Mouse (Mus musculus): ENCODE data around the gene Syk. TPM values are rescaled to one million over a fixed set of nuclear protein-coding genes. Genes with fewer than 3 reads are reported as not detected.

Syk gene
- polyA plus RNA-seq, 1 experiment from 2014 or later: 2.3 TPM

DNA sequence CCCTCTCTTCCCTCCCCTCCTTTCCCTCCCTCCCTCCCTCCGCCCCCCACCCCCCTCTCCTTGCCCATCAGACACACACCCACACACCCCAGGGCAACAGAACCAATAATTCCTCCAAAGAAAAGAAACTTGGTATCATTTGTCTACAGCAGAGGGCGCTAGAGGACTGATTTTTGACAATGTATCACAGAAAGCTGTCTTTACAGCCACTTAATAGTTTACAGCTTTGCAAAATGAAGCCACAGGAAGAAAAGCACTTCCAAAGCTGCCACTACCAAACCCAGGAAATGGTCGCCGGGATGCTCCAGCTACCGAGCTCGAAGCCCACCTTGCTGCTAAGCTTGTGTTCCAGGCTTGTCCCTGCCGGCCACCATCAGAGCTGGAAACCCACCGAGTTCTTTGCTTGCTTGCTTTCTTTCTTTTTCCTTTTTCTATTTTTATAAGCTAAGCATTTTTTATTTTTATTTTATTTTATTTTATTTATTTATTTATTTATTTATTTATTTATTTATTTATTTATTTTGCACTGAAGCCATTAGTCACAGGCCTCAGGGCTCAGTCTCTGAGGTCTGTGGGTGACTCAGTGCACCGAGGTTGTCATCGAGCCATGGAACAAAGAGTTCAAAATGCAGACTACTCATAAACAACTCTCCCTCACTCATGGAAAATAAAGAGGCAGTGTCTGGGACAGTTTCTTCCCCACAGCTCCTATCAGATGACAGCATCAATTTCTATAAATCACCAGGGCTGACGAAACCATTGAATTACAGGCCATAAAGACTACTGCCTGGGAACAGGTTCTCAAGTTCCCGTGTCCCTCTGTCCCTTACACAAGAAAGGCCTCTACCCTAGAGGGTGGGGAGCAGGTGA lies 68.6 kb downstream of the Syk start:
- 54% methylated on average over 11 of the region's 12 CpGs for WGBS
- H3K4me3 ChIP-seq: no peak overlapping the region

DNA sequence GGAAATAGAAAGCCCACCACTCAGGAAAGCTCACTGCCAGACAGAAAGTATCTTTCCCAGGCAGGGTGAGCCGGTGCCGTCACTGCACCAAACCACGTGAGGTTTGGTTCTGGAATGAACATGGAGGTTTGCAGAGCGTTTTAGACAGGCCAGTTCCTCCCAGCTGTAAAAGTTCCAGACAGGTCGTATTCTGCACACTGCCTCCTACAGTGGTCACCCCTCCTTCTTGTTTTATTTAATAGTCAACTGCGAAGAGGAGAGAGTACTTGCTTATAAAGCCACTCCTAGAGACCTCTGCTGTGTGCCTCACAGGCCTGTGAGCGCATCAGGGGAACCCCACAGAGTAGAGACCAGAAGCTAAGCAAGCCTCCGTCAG lies 69.3 kb downstream of the Syk start:
- Histone ChIP-seq H3K36me3 (replicated peaks) (no peaks in the 10 kb centered on the region), H3K4me3 (no peak overlapping the region), H3K27me3 (ENCODE audit: poor library complexity, severe bottlenecking) (peaks cover 14% of the 10 kb centered on the region), H3K27ac (no peak overlapping the region), H3K4me1 (peaks cover 4% of the 10 kb centered on the region; the same call in 1 of the 2 replicates), H3K9me3 (no peaks in the 10 kb centered on the region)
- 91% methylated on average over 8 of the region's 8 CpGs for whole genome bisulfite sequencing
- no peak for DNase-seq (ENCODE audit: extremely low spot score, low spot score)

More for the DNA sequence above, 68.6 kb downstream of the Syk start:
- Histone ChIP-seq H3K27me3 (ENCODE audit: poor library complexity, severe bottlenecking) (peaks cover 14% of the 10 kb centered on the region), H3K4me1 (peaks cover 5% of the 10 kb centered on the region), H3K27ac (no peak overlapping the region), H3K9me3 (no peaks in the 10 kb centered on the region), H3K36me3 (replicated peaks) (no peaks in the 10 kb centered on the region)
- no peak for DNase-seq (ENCODE audit: extremely low spot score, low spot score)

DNA sequence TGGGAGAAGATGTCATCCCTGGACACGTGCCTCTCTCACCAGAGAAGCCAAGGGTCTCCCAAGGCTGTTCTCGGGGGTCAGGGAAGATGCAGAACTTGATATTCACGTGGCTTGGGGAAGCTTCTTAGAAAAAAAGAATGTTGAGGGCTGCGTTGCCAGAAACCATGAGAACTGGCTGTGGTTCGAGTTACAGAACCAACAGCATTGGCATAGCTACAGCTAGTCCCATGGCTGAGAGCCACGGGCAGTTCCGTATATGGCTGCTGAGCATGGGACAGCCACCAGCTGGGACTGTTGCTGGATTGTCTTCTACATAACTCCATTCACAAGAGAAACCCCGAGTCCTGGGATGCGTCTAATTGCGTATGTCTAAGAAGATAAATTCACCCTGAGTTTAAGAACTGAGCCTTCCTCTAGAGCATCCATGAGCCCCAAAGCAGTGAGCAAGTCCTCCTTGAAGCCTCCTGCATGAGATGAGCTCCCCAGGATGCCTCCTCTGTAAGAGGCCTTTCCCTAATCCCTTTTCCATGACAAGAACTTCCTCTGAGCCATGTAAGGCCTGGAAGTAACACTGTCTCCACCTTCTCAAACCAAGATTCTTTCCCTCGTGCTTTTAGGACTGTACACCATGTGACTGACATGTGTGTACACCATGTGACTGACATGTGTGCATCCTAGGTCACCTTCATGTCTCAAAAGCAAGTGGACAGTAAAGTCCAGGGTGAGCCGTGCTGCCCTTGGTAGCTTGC lies 71.3 kb downstream of the Syk start:
- WGBS: 79% methylated on average over 12 of the region's 12 CpGs
- peaks cover 4% of the 10 kb centered on the region; the same call in 1 of the 2 replicates for H3K4me1 ChIP-seq
- H3K4me3 ChIP-seq: no peak overlapping the region
- H3K27ac ChIP-seq: no peak overlapping the region
- H3K36me3 ChIP-seq (replicated peaks): no peaks in the 10 kb centered on the region
- peaks cover 17% of the 10 kb centered on the region for H3K27me3 ChIP-seq (ENCODE audit: poor library complexity, severe bottlenecking)
- no peaks in the 10 kb centered on the region for H3K9me3 ChIP-seq
- DNase-seq (ENCODE audit: extremely low spot score, low spot score): no peak

DNA sequence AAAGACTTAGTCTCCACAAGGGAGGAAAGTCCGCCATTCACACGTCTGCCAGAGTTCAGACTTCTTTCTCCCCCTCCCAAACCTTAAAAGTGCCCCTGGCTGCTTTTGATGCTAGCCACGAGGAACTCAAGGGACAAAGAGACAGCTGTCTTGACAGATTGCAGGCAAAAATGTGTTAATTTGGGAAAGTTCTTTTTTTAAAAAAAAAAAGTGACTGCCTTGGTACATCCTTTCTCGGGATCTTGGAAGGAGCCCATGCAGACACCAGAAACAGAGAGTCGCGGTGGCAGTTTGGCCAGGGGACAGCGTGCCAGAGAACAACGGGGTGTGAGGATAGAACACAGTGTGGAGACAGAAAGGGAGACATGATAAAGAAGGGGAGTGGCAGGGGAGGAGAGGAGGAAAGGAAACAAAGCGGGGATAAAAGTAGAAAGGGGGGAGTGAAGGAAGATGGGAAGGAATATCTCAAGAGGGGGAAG lies 71.9 kb downstream of the Syk start:
- Histone ChIP-seq H3K4me3 (no peak overlapping the region), H3K27ac (no peak overlapping the region), H3K9me3 (no peaks in the 10 kb centered on the region), H3K36me3 (replicated peaks) (no peaks in the 10 kb centered on the region), H3K27me3 (ENCODE audit: poor library complexity, severe bottlenecking) (peaks cover 23% of the 10 kb centered on the region), H3K4me1 (peaks cover 4% of the 10 kb centered on the region)
- DNase-seq (ENCODE audit: extremely low spot score, low spot score): no peak
- 61% methylated on average over 9 of the region's 9 CpGs for whole genome bisulfite sequencing

DNA sequence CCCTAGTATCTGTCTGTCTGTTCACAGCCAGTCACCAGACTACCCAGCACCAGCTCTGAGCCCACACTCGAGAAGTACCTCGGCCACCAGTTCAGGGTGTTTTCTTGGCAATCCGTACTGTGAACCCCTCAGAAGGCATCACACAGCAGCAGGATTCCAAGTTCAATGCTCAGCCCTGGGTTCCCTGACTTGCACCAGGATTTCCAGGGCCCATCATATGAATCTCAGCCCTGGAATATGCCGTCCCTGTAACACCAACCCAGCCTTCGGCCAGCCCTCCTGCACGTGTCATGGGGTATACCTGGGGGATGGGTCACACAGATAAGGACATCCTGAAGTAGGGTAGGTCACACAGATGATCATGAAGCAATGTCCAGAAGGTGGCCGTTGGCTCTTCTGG lies 75.0 kb downstream of the Syk start:
- DNase-seq (ENCODE audit: extremely low spot score, low spot score): no peak
- Histone ChIP-seq H3K27ac (no peak overlapping the region), H3K4me3 (no peak overlapping the region), H3K9me3 (0 out of 2 replicates have a peak, but pooled peaks cover 2% of the 10 kb centered on the region), H3K36me3 (replicated peaks) (no peaks in the 10 kb centered on the region), H3K27me3 (ENCODE audit: poor library complexity, severe bottlenecking) (peaks cover 25% of the 10 kb centered on the region), H3K4me1 (peaks cover 4% of the 10 kb centered on the region)
- 91% methylated on average over 7 of the region's 7 CpGs for WGBS

DNA sequence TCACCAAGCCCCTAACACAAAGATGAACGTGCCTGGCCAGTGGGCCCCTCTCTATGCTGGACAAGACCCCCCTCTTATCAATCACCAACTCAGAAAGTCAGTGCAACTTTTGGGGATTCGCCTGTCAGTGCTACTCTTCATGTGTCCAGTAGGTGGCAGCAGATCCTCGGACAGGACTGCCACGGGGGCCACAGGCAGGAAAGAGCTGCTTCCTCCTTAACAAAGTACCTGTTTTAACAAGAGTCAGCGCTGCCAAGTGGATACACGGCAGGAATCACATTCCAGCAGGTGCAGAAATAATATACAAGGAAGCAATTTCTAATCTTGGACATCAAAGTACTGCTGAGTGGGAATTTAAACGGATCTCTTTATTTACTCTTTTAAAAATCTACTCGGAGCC lies 75.5 kb downstream of the Syk start:
- Histone ChIP-seq H3K9me3 (0 out of 2 replicates have a peak, but pooled peaks cover 3% of the 10 kb centered on the region), H3K27me3 (ENCODE audit: poor library complexity, severe bottlenecking) (peaks cover 25% of the 10 kb centered on the region), H3K4me3 (no peak overlapping the region), H3K36me3 (replicated peaks) (no peaks in the 10 kb centered on the region), H3K27ac (no peak overlapping the region), H3K4me1 (peaks cover 4% of the 10 kb centered on the region)
- peak; percentile 70 for DNase-seq (ENCODE audit: extremely low spot score, low spot score)
- WGBS: 15% methylated on average over 8 of the region's 8 CpGs

DNA sequence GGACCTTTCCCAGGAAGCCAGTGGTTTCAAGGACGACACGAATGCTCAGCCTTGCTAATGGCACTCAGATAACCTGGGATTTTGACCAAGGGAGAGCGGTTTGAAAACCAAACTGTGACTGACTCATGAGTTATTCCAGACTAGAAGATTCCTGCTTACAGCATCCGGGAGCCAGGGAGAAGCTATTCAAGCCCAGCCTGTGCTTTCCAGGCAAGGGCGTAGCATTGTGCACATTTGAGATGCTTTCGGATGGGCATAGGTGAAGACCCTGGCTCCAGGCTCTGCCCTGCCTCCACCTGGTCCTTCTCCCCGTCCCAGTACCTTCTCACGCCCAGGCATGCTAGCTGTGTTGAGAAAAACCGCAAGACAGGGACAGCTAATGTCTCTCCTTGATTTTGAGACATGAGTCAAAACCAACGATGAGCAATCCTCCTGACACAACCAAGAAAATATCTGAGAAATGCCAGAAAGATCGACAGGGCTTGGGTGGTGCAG lies 76.2 kb downstream of the Syk start:
- Histone ChIP-seq H3K27ac (no peak overlapping the region), H3K4me1 (peaks cover 4% of the 10 kb centered on the region), H3K36me3 (replicated peaks) (no peaks in the 10 kb centered on the region), H3K9me3 (0 out of 2 replicates have a peak, but pooled peaks cover 3% of the 10 kb centered on the region), H3K27me3 (ENCODE audit: poor library complexity, severe bottlenecking) (peaks cover 25% of the 10 kb centered on the region), H3K4me3 (no peak overlapping the region)
- DNase-seq (ENCODE audit: extremely low spot score, low spot score): no peak
- 88% methylated on average over 11 of the region's 11 CpGs for WGBS

DNA sequence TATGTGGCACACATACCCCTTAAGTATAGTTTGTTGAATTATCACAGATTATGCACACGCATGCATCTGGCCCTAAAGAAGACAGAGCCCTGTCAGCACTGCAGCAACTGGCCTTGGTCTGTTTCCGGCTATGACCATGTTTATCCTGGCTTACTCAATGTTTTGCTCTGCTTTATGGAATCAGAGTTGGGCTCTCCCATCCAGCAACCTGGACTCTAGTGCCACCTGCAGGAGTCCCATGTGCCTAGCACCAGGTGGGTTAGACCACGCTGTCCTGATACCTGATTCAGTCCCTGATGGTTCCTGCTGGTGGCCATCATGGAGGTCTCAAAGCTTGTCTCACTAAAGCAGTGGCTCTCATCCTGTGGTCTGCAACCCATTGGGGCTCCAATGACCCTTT lies 86.9 kb downstream of the Syk start:
- WGBS: 69% methylated on average over 3 of the region's 3 CpGs

DNA sequence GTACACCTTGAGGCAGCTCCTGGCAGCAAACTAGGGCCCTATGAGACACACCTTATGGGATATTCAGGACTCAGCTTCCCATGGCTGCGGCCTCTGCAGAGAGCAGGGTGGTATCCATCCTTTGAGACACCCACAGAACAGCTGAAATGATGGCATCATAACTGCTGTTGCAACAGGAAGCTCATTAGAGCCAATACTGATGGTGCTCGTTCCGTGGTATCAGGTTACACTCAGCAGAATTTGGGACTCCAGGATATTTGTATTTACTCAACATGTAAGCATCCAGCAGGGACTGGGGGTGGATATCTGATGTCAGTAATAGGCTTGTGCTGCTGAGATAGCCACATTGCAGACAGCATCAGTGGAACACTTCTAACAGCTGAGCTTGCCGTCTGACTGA lies 90.3 kb downstream of the Syk start:
- H3K4me1 ChIP-seq: peaks cover 9% of the 10 kb centered on the region
- H3K27me3 ChIP-seq (ENCODE audit: poor library complexity, severe bottlenecking): no peaks in the 10 kb centered on the region
- no peaks in the 10 kb centered on the region for H3K36me3 ChIP-seq (replicated peaks)
- H3K27ac ChIP-seq: no peak overlapping the region
- no peaks in the 10 kb centered on the region for H3K9me3 ChIP-seq
- DNase-seq (ENCODE audit: extremely low spot score, low spot score): no peak
- WGBS: 80% methylated on average over 4 of the region's 4 CpGs
- no peak overlapping the region for H3K4me3 ChIP-seq

More for the DNA sequence above, 86.9 kb downstream of the Syk start:
- Histone ChIP-seq H3K4me1 (peaks cover 4% of the 10 kb centered on the region; the same call in 1 of the 2 replicates), H3K9me3 (no peaks in the 10 kb centered on the region), H3K27me3 (ENCODE audit: poor library complexity, severe bottlenecking) (no peaks in the 10 kb centered on the region), H3K4me3 (no peak overlapping the region), H3K27ac (no peak overlapping the region), H3K36me3 (replicated peaks) (no peaks in the 10 kb centered on the region)
- no peak for DNase-seq (ENCODE audit: extremely low spot score, low spot score)

DNA sequence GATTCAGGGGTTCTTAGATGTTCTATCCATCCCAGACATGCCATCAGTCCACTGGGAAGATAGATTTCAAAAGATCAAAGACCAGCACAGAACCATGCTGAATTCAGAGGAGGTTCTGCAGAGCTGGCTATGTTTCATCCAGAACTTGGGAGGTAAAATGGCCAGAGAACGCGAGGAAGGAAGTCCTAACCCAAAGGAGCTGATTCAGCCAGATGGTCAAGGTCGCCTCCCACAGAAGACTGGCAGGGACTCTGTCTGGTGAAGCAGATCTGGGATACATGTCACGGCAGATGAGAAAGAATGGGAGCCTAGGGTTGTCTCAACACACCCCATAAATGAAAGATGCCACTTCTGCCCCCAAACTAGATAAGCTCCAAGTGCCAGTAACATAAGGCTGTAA lies 90.9 kb downstream of the Syk start:
- H3K4me3 ChIP-seq: no peak overlapping the region
- H3K9me3 ChIP-seq: no peaks in the 10 kb centered on the region
- H3K27me3 ChIP-seq (ENCODE audit: poor library complexity, severe bottlenecking): no peaks in the 10 kb centered on the region
- DNase-seq (ENCODE audit: extremely low spot score, low spot score): no peak
- H3K36me3 ChIP-seq (replicated peaks): no peaks in the 10 kb centered on the region
- H3K4me1 ChIP-seq: peaks cover 9% of the 10 kb centered on the region
- 72% methylated on average over 4 of the region's 4 CpGs for WGBS
- no peak overlapping the region for H3K27ac ChIP-seq

DNA sequence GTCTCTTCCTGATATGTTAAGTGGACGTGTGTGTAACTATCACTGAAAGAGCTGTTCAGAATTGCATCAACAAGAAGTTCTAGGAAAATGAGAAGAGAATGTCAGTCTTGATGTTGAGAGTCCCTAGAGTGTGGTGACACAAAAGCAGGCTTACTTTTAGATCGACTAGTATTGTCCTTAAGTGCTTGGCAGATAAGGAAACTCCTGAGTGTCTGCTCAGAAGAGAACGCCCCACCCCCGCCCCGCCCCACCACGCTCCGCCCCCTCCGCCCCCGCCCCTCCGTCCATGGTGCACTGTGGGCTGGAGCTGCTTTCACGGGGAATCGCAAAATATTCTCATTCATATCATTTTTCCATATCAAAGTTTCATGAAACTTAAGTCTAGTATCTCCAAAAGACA lies 91.9 kb downstream of the Syk start:
- no peaks in the 10 kb centered on the region for H3K9me3 ChIP-seq
- no peak overlapping the region for H3K4me3 ChIP-seq
- no peak for DNase-seq (ENCODE audit: extremely low spot score, low spot score)
- peaks cover 12% of the 10 kb centered on the region for H3K4me1 ChIP-seq
- H3K36me3 ChIP-seq (replicated peaks): no peaks in the 10 kb centered on the region
- H3K27ac ChIP-seq: no peak overlapping the region
- WGBS: 59% methylated on average over 12 of the region's 12 CpGs
- no peaks in the 10 kb centered on the region for H3K27me3 ChIP-seq (ENCODE audit: poor library complexity, severe bottlenecking)

DNA sequence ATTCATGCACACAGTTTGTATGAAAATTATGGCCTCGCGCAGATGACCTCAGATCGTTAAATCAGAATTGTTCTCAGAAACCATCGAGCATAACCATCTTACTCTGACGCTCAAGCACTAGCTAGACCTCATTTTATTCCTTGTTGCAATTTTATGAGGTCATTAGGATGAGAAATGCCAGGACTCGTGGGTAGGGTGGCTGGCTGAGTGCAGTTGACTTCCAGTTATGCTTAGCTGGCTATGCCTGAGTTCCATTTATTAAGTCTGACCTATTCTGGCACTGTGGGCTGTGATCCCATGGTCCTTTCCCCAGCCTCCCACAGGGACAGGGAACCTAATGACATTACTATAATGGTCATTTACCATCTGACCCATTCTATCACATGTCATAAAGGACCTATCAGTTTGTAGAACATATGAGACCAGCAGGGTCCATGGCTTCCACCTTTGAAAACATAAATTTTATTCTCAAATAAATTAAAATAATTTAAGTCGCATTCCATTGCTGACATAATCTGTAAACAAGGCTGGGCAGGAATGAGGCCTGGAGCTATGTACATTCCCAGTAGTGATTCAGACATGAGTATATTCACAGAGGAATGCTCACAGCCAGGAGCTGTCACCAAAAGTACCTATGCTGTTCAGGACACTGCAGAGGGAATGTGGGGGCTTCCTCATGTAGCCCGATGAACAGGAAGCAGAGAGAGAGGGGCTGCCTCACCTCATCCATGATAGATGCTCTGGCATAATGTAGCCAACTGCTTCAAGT lies 92.7 kb downstream of the Syk start:
- H3K9me3 ChIP-seq: no peaks in the 10 kb centered on the region
- peaks cover 16% of the 10 kb centered on the region for H3K4me1 ChIP-seq
- no peak overlapping the region for H3K27ac ChIP-seq
- WGBS: 88% methylated on average over 8 of the region's 8 CpGs
- no peaks in the 10 kb centered on the region for H3K36me3 ChIP-seq (replicated peaks)
- no peak for DNase-seq (ENCODE audit: extremely low spot score, low spot score)
- H3K27me3 ChIP-seq (ENCODE audit: poor library complexity, severe bottlenecking): 0 out of 2 replicates have a peak, but pooled peaks cover 2% of the 10 kb centered on the region
- no peak overlapping the region for H3K4me3 ChIP-seq
